Mouse (Mus musculus) c-Kit-positive CD71-positive TER-119-negative erythroid progenitor cells, embryonic 14.5 days (primary cell): ENCODE measurements at regions not wholly inside any gene's neighbourhood (a gene's known extent, or its start where the extent isn't known, plus 50 kb on each side); places are given as distances from the start of the nearest gene placed in this dataset.

Experiments
- DNase-seq: peaks from one replicate; pipeline ENCODE4 v3.0.0-alpha.2; 2013; ENCODE audit warnings: low read depth

GRCm38 (mm10) chr13:119140436-119140835, 288.0 kb upstream of the Paip1 start:
- no peak for DNase-seq

GRCm38 (mm10) chr13:119143351-119143750, 285.1 kb upstream of the Paip1 start:
- DNase-seq, result no peak

- no peak for DNase-seq
These were observed 282.7 kb upstream of the Paip1 start for GRCm38 (mm10) chr13:119145713-119146112.

GRCm38 (mm10) chr13:119147701-119148100, 280.7 kb upstream of the Paip1 start:
- DNase-seq, result no peak

GRCm38 (mm10) chr13:119149141-119149540, 279.3 kb upstream of the Paip1 start:
- no peak for DNase-seq

- no peak for DNase-seq
These were observed 277.4 kb upstream of the Paip1 start for GRCm38 (mm10) chr13:119150847-119151548.

- DNase-seq, result no peak
These were observed 250.6 kb upstream of the Paip1 start for GRCm38 (mm10) chr13:119177753-119178152.

GRCm38 (mm10) chr13:119178212-119178611, 250.2 kb upstream of the Paip1 start:
- no peak for DNase-seq

GRCm38 (mm10) chr13:119179157-119179920, 249.1 kb upstream of the Paip1 start:
- no peak for DNase-seq

- DNase-seq, result no peak
These were observed 244.0 kb upstream of the Paip1 start for GRCm38 (mm10) chr13:119184322-119184877.

GRCm38 (mm10) chr13:119185567-119186143, 242.7 kb upstream of the Paip1 start:
- no peak for DNase-seq

- DNase-seq, result no peak
These were observed 196.8 kb upstream of the Paip1 start for GRCm38 (mm10) chr13:119231556-119231955.

- DNase-seq, result peak; percentile 57
These were observed 196.0 kb upstream of the Paip1 start for GRCm38 (mm10) chr13:119232100-119233029.

- DNase-seq, result no peak
These were observed 195.4 kb upstream of the Paip1 start for GRCm38 (mm10) chr13:119233030-119233385.

- no peak for DNase-seq
These were observed 194.5 kb upstream of the Paip1 start for GRCm38 (mm10) chr13:119233869-119234268.

- DNase-seq, result no peak
These were observed 186.0 kb upstream of the Paip1 start for GRCm38 (mm10) chr13:119242358-119242757.

- DNase-seq, result no peak
These were observed 181.3 kb upstream of the Paip1 start for GRCm38 (mm10) chr13:119247101-119247500.

- DNase-seq, result no peak
These were observed 176.4 kb upstream of the Paip1 start for GRCm38 (mm10) chr13:119252006-119252405.

- DNase-seq, result no peak
These were observed 172.1 kb upstream of the Paip1 start for GRCm38 (mm10) chr13:119256350-119256749.

- no peak for DNase-seq
These were observed 169.9 kb upstream of the Paip1 start for GRCm38 (mm10) chr13:119258515-119258914.

GRCm38 (mm10) chr13:119263561-119263960, 164.8 kb upstream of the Paip1 start:
- DNase-seq, result no peak
